Mouse (Mus musculus) G1E (cell line): Measurements from ENCODE around the gene Fastkd3. TPM values are rescaled to one million over a fixed set of nuclear protein-coding genes. Genes with fewer than 3 reads are reported as not detected.

Experiments used
- ATAC-seq: 2 replicates; pipeline ENCODE4 v1.8.0; 2016; ENCODE audit warnings: mild to moderate bottlenecking; ENCODE audit not compliant: insufficient number of reproducible peaks, poor library complexity, low FRiP score, severe bottlenecking; ENCODE audit errors: extremely low read depth
- DNase-seq: peaks from one replicate; pipeline ENCODE4 v3.0.0; 2012; ENCODE audit warnings: low spot score
- H3K27me3 ChIP-seq: 2 replicates; pipeline ENCODE4 v1.6.1; 2012; ENCODE audit warnings: mild to moderate bottlenecking, low read length, inconsistent platforms; ENCODE audit not compliant: insufficient read depth
- H3K36me3 ChIP-seq: replicated peaks from 2 replicates; pipeline ENCODE3; 2012; ENCODE audit warnings: mild to moderate bottlenecking, inconsistent platforms
- H3K4me1 ChIP-seq: 2 replicates; pipeline ENCODE4 v1.6.1; 2012; ENCODE audit warnings: low read depth, low read length, inconsistent platforms, mixed read lengths; ENCODE audit not compliant: insufficient read depth
- H3K4me3 ChIP-seq: 2 replicates; pipeline ENCODE4 v1.5.1; 2012; ENCODE audit warnings: low read depth, mild to moderate bottlenecking, inconsistent platforms, low read length, moderate library complexity, mixed read lengths
- H3K9me3 ChIP-seq: replicated peaks from 2 replicates; pipeline ENCODE4 v1.6.1; 2012; ENCODE audit warnings: inconsistent platforms
- CTCF ChIP-seq: IDR thresholded peaks from 2 replicates; pipeline ENCODE4 v1.5.1; 2012; ENCODE audit warnings: low read depth, low read length, inconsistent platforms, mixed read lengths
- GATA1 ChIP-seq: IDR thresholded peaks from 2 replicates; pipeline ENCODE4 v1.6.1; 2012; ENCODE audit warnings: borderline replicate concordance, low read length, inconsistent platforms, mixed read lengths
- GATA2 ChIP-seq: IDR thresholded peaks from 2 replicates; pipeline ENCODE4 v1.6.1; 2012; ENCODE audit warnings: low read depth, low read length, inconsistent platforms, borderline replicate concordance
- POLR2AphosphoS5 ChIP-seq: IDR thresholded peaks from 2 replicates; pipeline ENCODE4 v1.6.1; 2012; ENCODE audit warnings: low read depth, low read length, inconsistent platforms; ENCODE audit not compliant: insufficient replicate concordance
- TAL1 ChIP-seq: conservative IDR thresholded peaks from 2 replicates; pipeline ENCODE4 v1.6.1; 2012; ENCODE audit warnings: low read depth, low read length, inconsistent platforms, mixed read lengths
- polyA plus RNA-seq: library from polyadenylated mRNA; stranded (reverse); fragments of >175 nt; gene quantifications from 2 replicates; pipeline ENCODE4 v1.2.3, GENCODE M21; 2012
- total RNA-seq, 2 experiments: library from RNA; stranded (forward) in 1 of 2; stranded (reverse) in 1 of 2; fragments of 200-1000 nt in 1 of 2; fragments of >200 nt in 1 of 2; fragmentation: Nextera tagmentation in 1 of 2; gene quantifications; 2 replicates each; pipeline ENCODE4 v1.2.3; 2014 to 2017

Gene Fastkd3
- total and polyA plus RNA-seq, 3 experiments = 1.9 to 23.5 (median 21.1) TPM

DNA sequence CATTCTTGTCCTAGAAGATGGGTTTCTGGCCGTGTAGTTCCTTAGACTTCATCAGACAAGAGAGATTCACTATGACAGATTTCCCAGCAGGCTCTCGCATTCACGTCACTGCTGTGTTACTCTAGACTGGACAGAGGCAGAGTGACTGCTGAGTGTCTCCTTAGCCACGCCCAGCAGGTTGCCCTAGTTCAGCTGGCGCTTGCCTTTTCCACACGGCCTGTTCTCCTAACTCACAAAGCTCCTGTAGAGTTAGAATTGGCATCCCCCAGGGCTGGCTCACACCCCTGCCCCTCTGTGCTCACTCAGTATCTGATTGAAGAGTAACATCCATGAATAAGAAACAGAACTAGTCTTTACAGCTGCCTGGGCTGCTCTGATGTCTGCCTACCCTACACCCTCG, 3.4 kb downstream of the Fastkd3 start:
- H3K9me3 ChIP-seq = no peaks in the 10 kb centered on the region
- no peaks in the 10 kb centered on the region for H3K27me3 ChIP-seq
- ATAC-seq = no peak
- peaks cover 71% of the 10 kb centered on the region for H3K36me3 ChIP-seq
- H3K4me1 ChIP-seq = peaks cover 41% of the 10 kb centered on the region
- TF ChIP-seq CTCF = no peak
- TF ChIP-seq GATA2 = no peak
- TF ChIP-seq GATA1 = no peak
- no peak for TF ChIP-seq POLR2AphosphoS5
- no peak for TF ChIP-seq TAL1
- H3K4me3 ChIP-seq = no peak overlapping the region
- no peak for DNase-seq

DNA sequence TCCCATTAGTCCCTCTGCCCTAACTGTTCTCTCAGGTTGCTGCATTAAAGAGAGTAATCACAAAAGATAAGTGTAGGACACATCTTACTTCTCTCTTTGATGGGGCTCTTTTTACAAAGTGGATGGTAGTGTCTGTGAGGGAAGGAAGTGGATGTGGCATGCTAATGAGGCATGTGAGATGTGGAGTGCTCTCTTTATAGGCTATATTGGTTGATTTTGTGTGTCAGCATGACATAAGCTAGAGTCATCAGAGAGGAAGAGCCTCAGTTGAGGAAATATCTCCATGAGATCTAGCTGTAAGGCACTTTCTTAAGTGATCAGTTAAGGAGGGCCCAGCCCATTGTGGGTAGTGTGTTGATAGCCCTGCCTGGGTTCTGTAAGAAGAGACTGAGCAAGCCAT, 6.3 kb downstream of the Fastkd3 start:
- no peaks in the 10 kb centered on the region for H3K9me3 ChIP-seq
- DNase-seq (no peak), ATAC-seq (no peak; the same call in 1 of the 2 replicates)
- peaks cover 33% of the 10 kb centered on the region for H3K4me1 ChIP-seq
- H3K4me3 ChIP-seq = no peak overlapping the region
- peaks cover 98% of the 10 kb centered on the region for H3K36me3 ChIP-seq
- TF ChIP-seq GATA2 (no peak), POLR2AphosphoS5 (no peak), CTCF (no peak), GATA1 (no peak), TAL1 (no peak)
- no peaks in the 10 kb centered on the region for H3K27me3 ChIP-seq

DNA sequence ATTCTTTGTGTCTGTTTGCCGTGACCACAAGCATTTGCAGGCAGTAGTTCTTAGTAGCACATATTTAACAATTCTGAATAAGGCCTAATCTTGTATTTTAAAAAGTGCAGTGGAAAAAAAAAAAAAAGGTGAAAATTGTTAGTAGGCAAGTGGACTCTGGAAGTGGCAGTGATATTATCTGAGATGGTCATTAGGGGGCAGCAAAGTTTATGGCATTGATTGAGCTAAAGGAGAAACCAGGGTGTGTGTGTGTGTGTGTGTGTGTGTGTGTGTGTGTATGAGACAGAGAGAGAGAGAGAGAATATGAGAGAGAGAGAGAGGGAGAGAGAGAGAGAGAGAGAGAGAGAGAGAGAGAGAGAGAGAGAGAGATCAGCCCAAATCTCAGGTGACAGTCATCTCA, 11.8 kb downstream of the Fastkd3 start:
- Histone ChIP-seq H3K4me1 (no peaks in the 10 kb centered on the region), H3K4me3 (no peak overlapping the region), H3K27me3 (no peaks in the 10 kb centered on the region), H3K36me3 (peaks cover 51% of the 10 kb centered on the region), H3K9me3 (no peaks in the 10 kb centered on the region; the same call in 1 of the 2 replicates)
- no peak for DNase-seq
- TF ChIP-seq TAL1 = no peak
- TF ChIP-seq GATA2 = no peak
- no peak for TF ChIP-seq CTCF
- TF ChIP-seq GATA1 = no peak
- no peak for TF ChIP-seq POLR2AphosphoS5
- ATAC-seq = 0 out of 2 replicates have a peak, but pooled peaks have one; percentile 42

DNA sequence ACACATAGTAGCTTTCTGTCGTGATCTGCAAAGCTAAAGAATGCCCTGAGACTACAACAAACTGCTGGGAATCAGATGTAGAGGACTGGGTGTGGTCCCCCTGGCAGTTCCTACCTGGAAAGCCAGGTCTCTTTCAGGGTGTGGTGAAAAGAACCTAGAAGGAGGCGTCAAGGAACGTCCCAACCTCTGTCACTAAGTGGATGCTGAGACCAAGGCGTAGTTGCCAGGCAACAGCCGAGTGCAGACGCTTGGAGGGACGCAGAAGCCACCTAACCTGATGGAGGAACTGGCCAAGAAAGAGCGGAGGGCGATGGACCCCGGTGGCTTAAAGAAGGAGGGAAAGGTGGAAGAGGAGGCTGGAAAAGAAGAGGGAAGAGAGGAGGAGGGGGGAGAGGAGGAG, 15.2 kb downstream of the Fastkd3 start, which contains the start of gene 1700001L19Rik:
TSS of gene 1700001L19Rik (plus strand) at position 223 of the 400 bp plus-strand sequence.
- DNase-seq (no peak), ATAC-seq (no peak)
- no peak for TF ChIP-seq CTCF
- no peak for TF ChIP-seq GATA2
- no peak for TF ChIP-seq TAL1
- TF ChIP-seq POLR2AphosphoS5 = no peak
- TF ChIP-seq GATA1 = no peak
- no peaks in the 10 kb centered on the region for H3K4me1 ChIP-seq
- H3K36me3 ChIP-seq = peaks cover 18% of the 10 kb centered on the region
- no peak within 1 kb of the TSS for H3K4me3 ChIP-seq
- H3K9me3 ChIP-seq = no peaks in the 10 kb centered on the region; the same call in 1 of the 2 replicates
- H3K27me3 ChIP-seq = no peaks in the 10 kb centered on the region

DNA sequence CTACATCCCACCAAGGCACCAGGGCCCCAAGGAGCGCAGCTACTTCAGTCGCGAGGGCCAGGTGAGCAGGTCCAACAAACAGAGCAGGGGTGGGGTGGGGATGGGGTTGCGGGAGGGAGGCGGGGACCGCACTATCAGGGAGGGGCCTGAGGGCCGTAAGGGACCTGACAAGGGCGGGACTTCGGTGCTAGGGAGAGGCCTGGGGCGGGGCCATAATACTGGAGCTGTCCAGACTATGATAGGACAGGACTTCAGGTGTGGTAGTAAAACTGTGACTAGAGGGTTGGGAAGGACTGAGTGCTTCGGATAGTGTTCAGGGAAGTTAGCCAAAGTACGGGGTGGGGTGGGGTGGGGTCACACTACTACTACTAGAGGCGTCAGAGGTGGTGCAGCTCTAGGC, 15.6 kb downstream of the Fastkd3 start:
- ATAC-seq = no peak
- H3K27me3 ChIP-seq = no peaks in the 10 kb centered on the region
- no peak for DNase-seq

DNA sequence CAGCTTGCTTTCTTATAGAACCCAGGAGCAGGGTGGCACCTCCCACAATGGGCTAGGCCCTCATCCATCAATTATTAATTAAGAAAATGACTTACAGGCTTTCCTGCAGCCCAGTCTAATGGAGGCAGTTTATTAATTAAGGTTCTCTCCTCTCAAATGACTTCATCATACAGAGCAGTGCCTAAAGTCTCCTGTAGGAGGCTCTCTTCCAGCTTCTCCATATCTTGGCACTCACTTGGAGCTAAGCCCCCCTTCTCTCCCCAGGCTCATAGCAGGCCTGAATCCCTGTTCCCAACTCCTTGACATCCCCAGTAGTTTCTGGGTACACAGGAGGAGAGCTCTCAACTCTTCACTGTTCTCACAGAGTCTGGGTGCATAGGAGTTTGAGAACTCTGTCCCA, 16.9 kb downstream of the Fastkd3 start:
- TF ChIP-seq GATA2 (no peak), GATA1 (no peak), POLR2AphosphoS5 (no peak), CTCF (no peak), TAL1 (no peak)
- Histone ChIP-seq H3K9me3 (no peaks in the 10 kb centered on the region; the same call in 1 of the 2 replicates), H3K36me3 (peaks cover 4% of the 10 kb centered on the region), H3K27me3 (no peaks in the 10 kb centered on the region), H3K4me1 (no peaks in the 10 kb centered on the region), H3K4me3 (no peak overlapping the region)
- ATAC-seq (no peak), DNase-seq (no peak)

More for the DNA sequence above, 15.6 kb downstream of the Fastkd3 start:
- H3K4me1 ChIP-seq = no peaks in the 10 kb centered on the region
- H3K36me3 ChIP-seq = peaks cover 13% of the 10 kb centered on the region
- no peaks in the 10 kb centered on the region; the same call in 1 of the 2 replicates for H3K9me3 ChIP-seq
- TF ChIP-seq GATA2 = no peak
- TF ChIP-seq POLR2AphosphoS5 = no peak
- no peak for TF ChIP-seq GATA1
- no peak for TF ChIP-seq CTCF
- TF ChIP-seq TAL1 = no peak
- no peak overlapping the region for H3K4me3 ChIP-seq

DNA sequence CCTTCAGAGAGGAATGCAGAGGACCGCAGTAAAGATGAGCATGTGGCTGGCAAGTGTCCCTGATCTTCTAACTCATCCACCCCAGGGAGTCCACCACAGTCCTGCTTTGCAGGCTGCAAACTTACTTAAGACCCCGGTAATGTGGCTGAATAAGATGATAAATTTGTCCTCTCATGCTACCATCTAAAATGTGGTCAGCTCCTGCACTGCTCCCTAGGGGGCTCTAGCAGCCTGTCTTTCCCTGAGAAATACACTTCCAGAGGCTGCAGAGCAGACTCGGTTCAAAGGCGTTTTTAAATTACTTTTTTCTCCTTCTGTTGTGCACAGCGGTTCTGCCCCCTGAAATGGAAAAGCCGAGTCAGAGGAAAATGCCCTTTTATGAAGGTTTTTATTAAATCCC, 19.1 kb downstream of the Fastkd3 start:
- H3K9me3 ChIP-seq = no peaks in the 10 kb centered on the region; the same call in 1 of the 2 replicates
- H3K4me3 ChIP-seq = no peak overlapping the region
- DNase-seq (no peak), ATAC-seq (no peak)
- no peaks in the 10 kb centered on the region for H3K36me3 ChIP-seq
- H3K27me3 ChIP-seq = no peaks in the 10 kb centered on the region
- no peaks in the 10 kb centered on the region for H3K4me1 ChIP-seq
- TF ChIP-seq POLR2AphosphoS5 (no peak), CTCF (no peak), TAL1 (no peak), GATA2 (no peak), GATA1 (no peak)
